Mouse (Mus musculus): ENCODE data around the gene Vipr1. TPM values are rescaled to one million over a fixed set of nuclear protein-coding genes. Genes with fewer than 3 reads are reported as not detected.
A peak's percentile ranks its signal among the peaks of the same experiment; 100 is the strongest.

Vipr1 gene
- total RNA-seq, 2 experiments from 2014 or later, result not detected

- 0 out of 2 replicates have a peak, but pooled peaks have one; percentile 2 for ATAC-seq (replicated peaks; ENCODE audit: poor library complexity, severe bottlenecking)
Observed at GRCm38 (mm10) chr9:121708506-121709486, 66.3 kb downstream of the Vipr1 start.

GRCm38 (mm10) chr9:121709898-121710583 is 67.5 kb downstream of the Vipr1 start, which contains the start of gene Ss18l2:
TSS of gene Ss18l2 (plus strand) at chr9:121710329.
- ATAC-seq (replicated peaks; ENCODE audit: poor library complexity, severe bottlenecking), result peak; percentile 84

GRCm38 (mm10) chr9:121710584-121710975 is 68.1 kb downstream of the Vipr1 start:
- peak; percentile 31 for ATAC-seq (replicated peaks; ENCODE audit: poor library complexity, severe bottlenecking)

- ATAC-seq (replicated peaks; ENCODE audit: poor library complexity, severe bottlenecking), result no peak
Observed at GRCm38 (mm10) chr9:121717048-121717447, 74.5 kb downstream of the Vipr1 start.

- 0 out of 2 replicates have a peak, but pooled peaks have one; percentile 3 for ATAC-seq (replicated peaks; ENCODE audit: poor library complexity, severe bottlenecking)
Observed at GRCm38 (mm10) chr9:121718070-121718705, 75.7 kb downstream of the Vipr1 start.

GRCm38 (mm10) chr9:121718792-121719318 is 76.3 kb downstream of the Vipr1 start, which contains the start of gene Nktr:
TSS of gene Nktr (plus strand) at chr9:121719169.
- peak; percentile 93 for ATAC-seq (replicated peaks; ENCODE audit: poor library complexity, severe bottlenecking)

- peak; percentile 34 for ATAC-seq (replicated peaks; ENCODE audit: poor library complexity, severe bottlenecking)
Observed at GRCm38 (mm10) chr9:121719347-121720331, 77.1 kb downstream of the Vipr1 start.

Other genes starting within 250 kb of the Vipr1 start
- not detected in 2 replicates for gene Cck, start 147.0 kb upstream of the Vipr1 start, total RNA-seq (2014; fragmentation: Nextera tagmentation)
- not detected in 2 replicates for gene Cck, start 147.0 kb upstream of the Vipr1 start, total RNA-seq (2017)
- gene Lyzl4, start 620 bp upstream of the Vipr1 start, total RNA-seq (2014; fragmentation: Nextera tagmentation), result not detected in 2 replicates
- not detected in 2 replicates for gene Lyzl4, start 620 bp upstream of the Vipr1 start, total RNA-seq (2017)
- gene Sec22c, start 62.8 kb downstream of the Vipr1 start, total RNA-seq (2014; fragmentation: Nextera tagmentation), result 14.7 and 18.2 TPM in 2 replicates
- gene Sec22c, start 62.8 kb downstream of the Vipr1 start, total RNA-seq (2017), result 4.7 and 10.5 TPM in 2 replicates
- gene Ss18l2, start 67.6 kb downstream of the Vipr1 start, total RNA-seq (2014; fragmentation: Nextera tagmentation), result 25.7 and 67.5 TPM in 2 replicates
- gene Ss18l2, start 67.6 kb downstream of the Vipr1 start, total RNA-seq (2017), result 44.9 and 59.5 TPM in 2 replicates
- gene Nktr, start 76.5 kb downstream of the Vipr1 start, total RNA-seq (2014; fragmentation: Nextera tagmentation), result 140 and 176 TPM in 2 replicates
- 130 and 131 TPM in 2 replicates for gene Nktr, start 76.5 kb downstream of the Vipr1 start, total RNA-seq (2017)
- gene Zfp651, start 116.6 kb downstream of the Vipr1 start, total RNA-seq (2014; fragmentation: Nextera tagmentation), result 0.98 TPM in 1 of 2 replicates, not detected in the other
- gene Zfp651, start 116.6 kb downstream of the Vipr1 start, total RNA-seq (2017), result 0.39 TPM in 1 of 2 replicates, not detected in the other
- gene Klhl40, start 134.9 kb downstream of the Vipr1 start, total RNA-seq (2014; fragmentation: Nextera tagmentation), result 0.41 TPM in 1 of 2 replicates, not detected in the other
- not detected in 2 replicates for gene Klhl40, start 134.9 kb downstream of the Vipr1 start, total RNA-seq (2017)
- not detected in 2 replicates for gene Hhatl, start 149.8 kb downstream of the Vipr1 start, total RNA-seq (2014; fragmentation: Nextera tagmentation)
- gene Hhatl, start 149.8 kb downstream of the Vipr1 start, total RNA-seq (2017), result not detected in 2 replicates
- gene Ccdc13, start 196.7 kb downstream of the Vipr1 start, total RNA-seq (2014; fragmentation: Nextera tagmentation), result not detected in 2 replicates
- not detected in 2 replicates for gene Ccdc13, start 196.7 kb downstream of the Vipr1 start, total RNA-seq (2017)
- gene Higd1a, start 215.6 kb downstream of the Vipr1 start, total RNA-seq (2014; fragmentation: Nextera tagmentation), result 106 and 125 TPM in 2 replicates
- gene Higd1a, start 215.6 kb downstream of the Vipr1 start, total RNA-seq (2017), result 12.9 and 16.8 TPM in 2 replicates

All from granulocyte monocyte progenitor cell, adult 5-6 weeks (primary cell).